Mouse (Mus musculus) neural tube, embryonic 11.5 days (tissue): ENCODE data around the gene Ccn2. TPM values are rescaled to one million over a fixed set of nuclear protein-coding genes. Genes with fewer than 3 reads are reported as not detected.

Experiments
- ATAC-seq: fragments of 200-750 bp; cut with Nextera tagmentation; 2 replicates; pipeline ENCODE4 v1.8.0; 2017; ENCODE audit warnings: moderate number of reproducible peaks, mild to moderate bottlenecking, moderate TSS enrichment, moderate library complexity; ENCODE audit not compliant: insufficient read depth, low FRiP score, low TSS enrichment
- DNase-seq: peaks from one replicate; pipeline ENCODE4 v3.0.0-alpha.2; 2015; ENCODE audit warnings: low spot score
- H3K27ac ChIP-seq: fragments of 300-500 bp; sonication (generic); 2 replicates; pipeline ENCODE4 v1.5.1; 2014; ENCODE audit warnings: low read depth, mild to moderate bottlenecking, low read length
- H3K27me3 ChIP-seq: fragments of 300-500 bp; sonication (generic); 2 replicates; pipeline ENCODE4 v1.6.1; 2014; ENCODE audit warnings: mild to moderate bottlenecking, low read length, mixed read lengths; ENCODE audit not compliant: control insufficient read depth, insufficient read depth
- H3K36me3 ChIP-seq: fragments of 300-500 bp; sonication (generic); 2 replicates; pipeline ENCODE4 v1.6.1; 2014; ENCODE audit warnings: mild to moderate bottlenecking, low read length, moderate library complexity, mixed read lengths; ENCODE audit not compliant: control insufficient read depth, insufficient read depth
- H3K4me1 ChIP-seq: fragments of 300-500 bp; sonication (generic); 2 replicates; pipeline ENCODE4 v1.6.1; 2014; ENCODE audit warnings: low read length, mixed read lengths; ENCODE audit not compliant: control insufficient read depth, insufficient read depth
- H3K4me2 ChIP-seq: fragments of 300-500 bp; sonication (generic); 2 replicates; pipeline ENCODE4 v1.6.1; 2014; ENCODE audit warnings: low read depth, mild to moderate bottlenecking, moderate library complexity
- H3K4me3 ChIP-seq: fragments of 300-500 bp; sonication (generic); 2 replicates; pipeline ENCODE4 v1.5.1; 2014; ENCODE audit warnings: low read depth, low read length
- H3K9ac ChIP-seq: fragments of 300-500 bp; sonication (generic); 2 replicates; pipeline ENCODE4 v1.6.1; 2014; ENCODE audit warnings: mild to moderate bottlenecking, low read length
- H3K9me3 ChIP-seq: fragments of 300-500 bp; sonication (generic); 2 replicates; pipeline ENCODE4 v1.6.1; 2016; ENCODE audit warnings: low read length; ENCODE audit not compliant: control insufficient read depth
- WGBS: fragments of 180-500 bp; shearing (Covaris S2); extraction: QIAGEN DNeasy Blood & Tissue Kit; methylation state at CpG from one replicate; pipeline ENCODE4 v1.1.7; 2014; 5-methylcytosine and 5-hydroxymethylcytosine counted together
- polyA plus RNA-seq: library from polyadenylated mRNA; unstranded; fragments of >200 nt; fragmentation: Nextera tagmentation; extraction: Ambion mirVana; gene quantifications from 2 replicates; pipeline ENCODE4 v1.2.1, GENCODE M21; 2014

The Ccn2 gene
- polyA plus RNA-seq, 1 experiment from 2014 or later: 4.9 TPM

GRCm38 (mm10) chr10:24596869-24597339, 1.7 kb downstream of the Ccn2 start:
- Histone ChIP-seq H3K36me3 (no peaks in the 10 kb centered on the region), H3K4me2 (peak overlapping the region; percentile 61), H3K27me3 (no peaks in the 10 kb centered on the region), H3K4me1 (peaks cover 4% of the 10 kb centered on the region; the same call in 1 of the 2 replicates), H3K9me3 (no peaks in the 10 kb centered on the region), H3K9ac (no peak overlapping the region), H3K27ac (no peak overlapping the region), H3K4me3 (peak overlapping the region; percentile 76)
- WGBS: 69% methylated on average over 7 of the region's 7 CpGs
- DNase-seq (no peak), ATAC-seq (no peak)

GRCm38 (mm10) chr10:24597789-24598188, 2.5 kb downstream of the Ccn2 start:
- Histone ChIP-seq H3K9me3 (no peaks in the 10 kb centered on the region), H3K4me1 (peaks cover 4% of the 10 kb centered on the region; the same call in 1 of the 2 replicates), H3K27ac (no peak overlapping the region), H3K4me2 (no peak overlapping the region), H3K9ac (no peak overlapping the region), H3K4me3 (no peak overlapping the region), H3K27me3 (no peaks in the 10 kb centered on the region), H3K36me3 (no peaks in the 10 kb centered on the region)
- ATAC-seq: no peak
- WGBS: 88% methylated on average over 4 of the region's 4 CpGs
- no peak for DNase-seq

- no peak for DNase-seq
- H3K36me3 ChIP-seq: no peaks in the 10 kb centered on the region
- H3K4me2 ChIP-seq: no peak overlapping the region
- H3K9ac ChIP-seq: no peak overlapping the region
- WGBS: 86% methylated on average over 6 of the region's 6 CpGs
- no peaks in the 10 kb centered on the region for H3K9me3 ChIP-seq
- H3K4me1 ChIP-seq: peaks cover 4% of the 10 kb centered on the region; the same call in 1 of the 2 replicates
- no peak overlapping the region for H3K27ac ChIP-seq
- no peak for ATAC-seq
- no peak overlapping the region for H3K4me3 ChIP-seq
- H3K27me3 ChIP-seq: no peaks in the 10 kb centered on the region
Observed at GRCm38 (mm10) chr10:24598693-24599092, 3.5 kb downstream of the Ccn2 start.

GRCm38 (mm10) chr10:24599802-24600201, 4.6 kb downstream of the Ccn2 start:
- no peak for DNase-seq
- Histone ChIP-seq H3K9ac (no peak overlapping the region), H3K4me1 (peaks cover 4% of the 10 kb centered on the region; the same call in 1 of the 2 replicates), H3K4me2 (no peak overlapping the region), H3K27ac (no peak overlapping the region), H3K27me3 (no peaks in the 10 kb centered on the region), H3K36me3 (no peaks in the 10 kb centered on the region), H3K9me3 (no peaks in the 10 kb centered on the region), H3K4me3 (no peak overlapping the region)
- 67% methylated on average over 5 of the region's 5 CpGs for WGBS
- ATAC-seq: no peak

- no peak overlapping the region for H3K27ac ChIP-seq
- H3K4me1 ChIP-seq: no peaks in the 10 kb centered on the region
- no peaks in the 10 kb centered on the region for H3K36me3 ChIP-seq
- ATAC-seq: no peak
- 88% methylated on average over 2 of the region's 2 CpGs for WGBS
- no peaks in the 10 kb centered on the region for H3K27me3 ChIP-seq
- no peak overlapping the region for H3K4me3 ChIP-seq
- H3K9me3 ChIP-seq: no peaks in the 10 kb centered on the region
- H3K4me2 ChIP-seq: no peak overlapping the region
- no peak overlapping the region for H3K9ac ChIP-seq
- DNase-seq: no peak
Observed at GRCm38 (mm10) chr10:24603035-24603434, 7.8 kb downstream of the Ccn2 start.

- H3K36me3 ChIP-seq: no peaks in the 10 kb centered on the region
- no peak overlapping the region for H3K4me3 ChIP-seq
- no peaks in the 10 kb centered on the region for H3K27me3 ChIP-seq
- no peak for DNase-seq
- no peaks in the 10 kb centered on the region for H3K9me3 ChIP-seq
- ATAC-seq: no peak
- no peaks in the 10 kb centered on the region for H3K4me1 ChIP-seq
- H3K27ac ChIP-seq: no peak overlapping the region
- no peak overlapping the region for H3K4me2 ChIP-seq
- no peak overlapping the region for H3K9ac ChIP-seq
Observed at GRCm38 (mm10) chr10:24603727-24604126, 8.5 kb downstream of the Ccn2 start.

GRCm38 (mm10) chr10:24609146-24609545, 13.9 kb downstream of the Ccn2 start:
- DNase-seq: no peak
- Histone ChIP-seq H3K27ac (no peak overlapping the region), H3K27me3 (no peaks in the 10 kb centered on the region), H3K4me2 (no peak overlapping the region), H3K4me3 (no peak overlapping the region), H3K9ac (no peak overlapping the region), H3K9me3 (no peaks in the 10 kb centered on the region), H3K36me3 (no peaks in the 10 kb centered on the region), H3K4me1 (no peaks in the 10 kb centered on the region)
- no peak for ATAC-seq
- 85% methylated on average over 3 of the region's 3 CpGs for WGBS

- no peak for ATAC-seq
- no peak overlapping the region for H3K4me3 ChIP-seq
- H3K9me3 ChIP-seq: no peaks in the 10 kb centered on the region
- WGBS: 87% methylated on average over 9 of the region's 9 CpGs
- no peaks in the 10 kb centered on the region for H3K36me3 ChIP-seq
- DNase-seq: no peak
- H3K9ac ChIP-seq: no peak overlapping the region
- no peaks in the 10 kb centered on the region for H3K27me3 ChIP-seq
- H3K4me2 ChIP-seq: no peak overlapping the region
- no peak overlapping the region for H3K27ac ChIP-seq
- no peaks in the 10 kb centered on the region for H3K4me1 ChIP-seq
Observed at GRCm38 (mm10) chr10:24609766-24610165, 14.5 kb downstream of the Ccn2 start.

GRCm38 (mm10) chr10:24614726-24615125, 19.5 kb downstream of the Ccn2 start:
- Histone ChIP-seq H3K4me1 (no peaks in the 10 kb centered on the region), H3K27me3 (no peaks in the 10 kb centered on the region), H3K4me2 (no peak overlapping the region), H3K36me3 (no peaks in the 10 kb centered on the region), H3K9ac (no peak overlapping the region), H3K9me3 (no peaks in the 10 kb centered on the region), H3K27ac (no peak overlapping the region), H3K4me3 (no peak overlapping the region)
- WGBS: 89% methylated on average over 4 of the region's 4 CpGs
- no peak for ATAC-seq
- no peak for DNase-seq
